Mouse (Mus musculus): Measurements from ENCODE around the gene Hdlbp. TPM values are rescaled to one million over a fixed set of nuclear protein-coding genes. Genes with fewer than 3 reads are reported as not detected.
"Not testable (repeated sequence)": the region's sequence is repeated elsewhere in the genome, so short reads cannot be mapped to it uniquely, and the experiment has no call there.

The Hdlbp gene
- polyA plus RNA-seq (2015; fragmentation: Nextera tagmentation; extraction: Ambion mirVana): 68.5 and 72.5 TPM in 2 replicates

- peak; percentile 93 for ATAC-seq
- H3K36me3 ChIP-seq (ENCODE audit: control insufficient read depth, insufficient read depth, low read length): no peaks in the 10 kb centered on the region
- H3K9me3 ChIP-seq (ENCODE audit: control insufficient read depth, low read length): no peaks in the 10 kb centered on the region
- no peaks in the 10 kb centered on the region for H3K27me3 ChIP-seq (replicated peaks; ENCODE audit: control insufficient read depth, insufficient read depth, low read length)
- peak within 1 kb of the TSS; percentile 71 for H3K4me3 ChIP-seq (ENCODE audit: low read length)
- peak within 1 kb of the TSS; percentile 91 for H3K27ac ChIP-seq (ENCODE audit: low read depth, low read length)
- peak within 1 kb of the TSS; percentile 84 for H3K9ac ChIP-seq (ENCODE audit: low read depth, low read length)
- under 1% methylated on average over 74 of the region's 74 CpGs for WGBS
- peaks cover 15% of the 10 kb centered on the region for H3K4me1 ChIP-seq (ENCODE audit: control insufficient read depth, insufficient read depth, low read depth, low read length)
- peak within 1 kb of the TSS; percentile 70 for H3K4me2 ChIP-seq (ENCODE audit: low read length)
These were observed at the start of gene Hdlbp for GRCm38 (mm10) chr1:93478586-93479475. Hdlbp (minus strand) TSS chr1:93478815.

GRCm38 (mm10) chr1:93522325-93522724 is 43.7 kb upstream of the Hdlbp start:
- Histone ChIP-seq H3K9ac (ENCODE audit: low read depth, low read length) (no peak overlapping the region), H3K36me3 (ENCODE audit: control insufficient read depth, insufficient read depth, low read length) (no peaks in the 10 kb centered on the region), H3K4me1 (ENCODE audit: control insufficient read depth, insufficient read depth, low read depth, low read length) (no peaks in the 10 kb centered on the region), H3K4me3 (ENCODE audit: low read length) (no peak overlapping the region), H3K27ac (ENCODE audit: low read depth, low read length) (no peak overlapping the region), H3K9me3 (ENCODE audit: control insufficient read depth, low read length) (no peaks in the 10 kb centered on the region), H3K4me2 (ENCODE audit: low read length) (no peak overlapping the region), H3K27me3 (replicated peaks; ENCODE audit: control insufficient read depth, insufficient read depth, low read length) (no peaks in the 10 kb centered on the region)
- no peak for ATAC-seq
- WGBS: 79% methylated on average over 1 of the region's 1 CpGs

GRCm38 (mm10) chr1:93521491-93521890 is 42.9 kb upstream of the Hdlbp start:
- Histone ChIP-seq H3K27ac (ENCODE audit: low read depth, low read length) (no peak overlapping the region), H3K27me3 (replicated peaks; ENCODE audit: control insufficient read depth, insufficient read depth, low read length) (no peaks in the 10 kb centered on the region), H3K4me3 (ENCODE audit: low read length) (no peak overlapping the region), H3K9me3 (ENCODE audit: control insufficient read depth, low read length) (no peaks in the 10 kb centered on the region), H3K36me3 (ENCODE audit: control insufficient read depth, insufficient read depth, low read length) (no peaks in the 10 kb centered on the region), H3K4me2 (ENCODE audit: low read length) (no peak overlapping the region), H3K9ac (ENCODE audit: low read depth, low read length) (no peak overlapping the region), H3K4me1 (ENCODE audit: control insufficient read depth, insufficient read depth, low read depth, low read length) (no peaks in the 10 kb centered on the region)
- no peak for ATAC-seq
- WGBS: 87% methylated on average over 2 of the region's 2 CpGs

GRCm38 (mm10) chr1:93513221-93513620 is 34.6 kb upstream of the Hdlbp start:
- no peak overlapping the region; the same call in 1 of the 2 replicates for H3K4me3 ChIP-seq (ENCODE audit: low read length)
- 78% methylated on average over 14 of the region's 14 CpGs for WGBS
- H3K4me1 ChIP-seq (ENCODE audit: control insufficient read depth, insufficient read depth, low read depth, low read length): peaks cover 16% of the 10 kb centered on the region
- H3K4me2 ChIP-seq (ENCODE audit: low read length): peak overlapping the region; percentile 82
- H3K9ac ChIP-seq (ENCODE audit: low read depth, low read length): no peak overlapping the region
- no peaks in the 10 kb centered on the region for H3K36me3 ChIP-seq (ENCODE audit: control insufficient read depth, insufficient read depth, low read length)
- no peak overlapping the region for H3K27ac ChIP-seq (ENCODE audit: low read depth, low read length)
- no peak for ATAC-seq
- no peaks in the 10 kb centered on the region for H3K9me3 ChIP-seq (ENCODE audit: control insufficient read depth, low read length)
- H3K27me3 ChIP-seq (replicated peaks; ENCODE audit: control insufficient read depth, insufficient read depth, low read length): no peaks in the 10 kb centered on the region

- WGBS: 1% methylated on average over 15 of the region's 15 CpGs
- Histone ChIP-seq H3K4me3 (ENCODE audit: low read length) (peak overlapping the region; percentile 73), H3K27ac (ENCODE audit: low read depth, low read length) (peak overlapping the region; percentile 73; the same call in 1 of the 2 replicates), H3K9ac (ENCODE audit: low read depth, low read length) (peak overlapping the region; percentile 80), H3K4me2 (ENCODE audit: low read length) (peak overlapping the region; percentile 82), H3K36me3 (ENCODE audit: control insufficient read depth, insufficient read depth, low read length) (no peaks in the 10 kb centered on the region), H3K4me1 (ENCODE audit: control insufficient read depth, insufficient read depth, low read depth, low read length) (peaks cover 16% of the 10 kb centered on the region), H3K9me3 (ENCODE audit: control insufficient read depth, low read length) (no peaks in the 10 kb centered on the region), H3K27me3 (replicated peaks; ENCODE audit: control insufficient read depth, insufficient read depth, low read length) (no peaks in the 10 kb centered on the region)
- ATAC-seq: peak; percentile 64
These were observed 33.7 kb upstream of the Hdlbp start for GRCm38 (mm10) chr1:93512351-93512690.

- H3K27me3 ChIP-seq (replicated peaks; ENCODE audit: control insufficient read depth, insufficient read depth, low read length): no peaks in the 10 kb centered on the region
- H3K36me3 ChIP-seq (ENCODE audit: control insufficient read depth, insufficient read depth, low read length): no peaks in the 10 kb centered on the region
- peak within 1 kb of the TSS; percentile 73 for H3K27ac ChIP-seq (ENCODE audit: low read depth, low read length)
- peak within 1 kb of the TSS; percentile 80 for H3K9ac ChIP-seq (ENCODE audit: low read depth, low read length)
- peak within 1 kb of the TSS; percentile 73 for H3K4me3 ChIP-seq (ENCODE audit: low read length)
- peak within 1 kb of the TSS; percentile 82 for H3K4me2 ChIP-seq (ENCODE audit: low read length)
- H3K4me1 ChIP-seq (ENCODE audit: control insufficient read depth, insufficient read depth, low read depth, low read length): peaks cover 16% of the 10 kb centered on the region
- ATAC-seq: peak; percentile 97
- WGBS: 1% methylated on average over 51 of the region's 71 CpGs
- no peaks in the 10 kb centered on the region for H3K9me3 ChIP-seq (ENCODE audit: control insufficient read depth, low read length)
These were observed 33.2 kb upstream of the Hdlbp start, which contains the start of gene Farp2 for GRCm38 (mm10) chr1:93511585-93512350. Farp2 (plus strand) TSS chr1:93512079.

- not testable (repeated sequence) for ATAC-seq; H3K9ac ChIP-seq (ENCODE audit: low read depth, low read length); H3K27me3 ChIP-seq (replicated peaks; ENCODE audit: control insufficient read depth, insufficient read depth, low read length); H3K4me2 ChIP-seq (ENCODE audit: low read length); H3K4me3 ChIP-seq (ENCODE audit: low read length); H3K27ac ChIP-seq (ENCODE audit: low read depth, low read length); H3K36me3 ChIP-seq (ENCODE audit: control insufficient read depth, insufficient read depth, low read length); H3K9me3 ChIP-seq (ENCODE audit: control insufficient read depth, low read length)
- whole genome bisulfite sequencing: 47% methylated on average over 1 of the region's 1 CpGs
- H3K4me1 ChIP-seq (ENCODE audit: control insufficient read depth, insufficient read depth, low read depth, low read length): peaks cover 16% of the 10 kb centered on the region
These were observed 30.0 kb upstream of the Hdlbp start for GRCm38 (mm10) chr1:93508576-93508975.

GRCm38 (mm10) chr1:93506944-93507676 is 28.5 kb upstream of the Hdlbp start:
- Histone ChIP-seq H3K27me3 (replicated peaks; ENCODE audit: control insufficient read depth, insufficient read depth, low read length) (no peaks in the 10 kb centered on the region), H3K27ac (ENCODE audit: low read depth, low read length) (no peak overlapping the region), H3K4me2 (ENCODE audit: low read length) (no peak overlapping the region), H3K4me3 (ENCODE audit: low read length) (no peak overlapping the region), H3K4me1 (ENCODE audit: control insufficient read depth, insufficient read depth, low read depth, low read length) (peaks cover 5% of the 10 kb centered on the region), H3K9me3 (ENCODE audit: control insufficient read depth, low read length) (no peaks in the 10 kb centered on the region), H3K9ac (ENCODE audit: low read depth, low read length) (no peak overlapping the region), H3K36me3 (ENCODE audit: control insufficient read depth, insufficient read depth, low read length) (peaks cover 15% of the 10 kb centered on the region)
- ATAC-seq: peak; percentile 41
- WGBS: 46% methylated on average over 10 of the region's 10 CpGs
